Mouse (Mus musculus) liver, embryonic 12.5 days (tissue): Measurements from ENCODE around the gene Dennd1a. TPM values are rescaled to one million over a fixed set of nuclear protein-coding genes. Genes with fewer than 3 reads are reported as not detected.
A peak's percentile ranks its signal among the peaks of the same experiment; 100 is the strongest.

Experiments used
- ATAC-seq: fragments of 200-750 bp; cut with Nextera tagmentation; 2 replicates; pipeline ENCODE4 v1.8.0; 2017; ENCODE audit warnings: moderate number of reproducible peaks, mild to moderate bottlenecking, moderate library complexity
- H3K27ac ChIP-seq: fragments of 300-500 bp; sonication (generic); 2 replicates; pipeline ENCODE4 v1.5.1; 2016; ENCODE audit warnings: mild to moderate bottlenecking
- H3K27me3 ChIP-seq: fragments of 300-500 bp; sonication (generic); replicated peaks from 2 replicates; pipeline ENCODE4 v1.6.1; 2016; ENCODE audit warnings: mild to moderate bottlenecking, moderate library complexity
- H3K36me3 ChIP-seq: fragments of 300-500 bp; sonication (generic); 2 replicates; pipeline ENCODE4 v1.6.1; 2016; ENCODE audit warnings: mild to moderate bottlenecking, moderate library complexity
- H3K4me1 ChIP-seq: fragments of 300-500 bp; sonication (generic); 2 replicates; pipeline ENCODE4 v1.6.1; 2016
- H3K4me2 ChIP-seq: fragments of 300-500 bp; sonication (generic); 2 replicates; pipeline ENCODE4 v1.6.1; 2016; ENCODE audit warnings: mild to moderate bottlenecking, moderate library complexity
- H3K4me3 ChIP-seq: fragments of 300-500 bp; sonication (generic); 2 replicates; pipeline ENCODE4 v1.5.1; 2016; ENCODE audit warnings: mild to moderate bottlenecking, moderate library complexity
- H3K9ac ChIP-seq: fragments of 300-500 bp; sonication (generic); 2 replicates; pipeline ENCODE4 v1.6.1; 2016; ENCODE audit warnings: mild to moderate bottlenecking, moderate library complexity
- H3K9me3 ChIP-seq: fragments of 300-500 bp; sonication (generic); replicated peaks from 2 replicates; pipeline ENCODE4 v1.6.1; 2016; ENCODE audit warnings: mild to moderate bottlenecking, moderate library complexity
- WGBS: fragments of 180-500 bp; shearing (Covaris S2); methylation state at CpG from one replicate; pipeline ENCODE4 v1.1.7; 2016; ENCODE audit not compliant: insufficient replicate concordance; 5-methylcytosine and 5-hydroxymethylcytosine counted together
- polyA plus RNA-seq: library from polyadenylated mRNA; unstranded; fragments of >200 nt; fragmentation: Nextera tagmentation; extraction: Ambion mirVana; gene quantifications from 2 replicates; pipeline ENCODE4 v1.2.1, GENCODE M21; 2016

Dennd1a gene
- polyA plus RNA-seq, 1 experiment from 2014 or later, result 13.3 TPM

DNA sequence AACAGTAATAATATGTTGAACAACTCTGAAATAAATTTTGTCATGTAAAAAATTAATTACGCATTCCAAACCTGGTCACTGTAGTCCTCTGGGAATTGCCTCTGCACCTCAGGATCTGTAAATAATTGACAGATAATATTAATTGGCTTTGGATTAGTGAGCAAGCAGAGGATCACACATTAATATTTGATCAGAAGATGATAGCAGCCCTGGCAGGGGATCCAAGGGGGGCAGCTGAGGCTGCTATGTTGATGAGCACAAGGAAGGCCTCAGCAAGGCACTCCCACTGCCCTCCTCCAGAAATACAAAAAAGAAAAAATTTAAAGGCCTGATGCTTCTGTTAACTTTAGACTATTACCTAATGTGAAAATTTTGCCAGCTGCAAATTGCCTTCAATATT lies 127.5 kb downstream of the Dennd1a start:
- Histone ChIP-seq H3K4me2 (no peak overlapping the region), H3K36me3 (no peaks in the 10 kb centered on the region), H3K27me3 (no peaks in the 10 kb centered on the region), H3K9me3 (no peaks in the 10 kb centered on the region), H3K9ac (no peak overlapping the region), H3K27ac (no peak overlapping the region), H3K4me1 (peaks cover 48% of the 10 kb centered on the region), H3K4me3 (no peak overlapping the region)
- no peak for ATAC-seq
- WGBS, result 98% methylated on average over 1 of the region's 1 CpGs

GRCm38 (mm10) chr2:38157002-38157401 lies 130.2 kb downstream of the Dennd1a start:
- Histone ChIP-seq H3K9me3 (no peaks in the 10 kb centered on the region), H3K4me3 (no peak overlapping the region)
- WGBS, result 71% methylated on average over 1 of the region's 1 CpGs

DNA sequence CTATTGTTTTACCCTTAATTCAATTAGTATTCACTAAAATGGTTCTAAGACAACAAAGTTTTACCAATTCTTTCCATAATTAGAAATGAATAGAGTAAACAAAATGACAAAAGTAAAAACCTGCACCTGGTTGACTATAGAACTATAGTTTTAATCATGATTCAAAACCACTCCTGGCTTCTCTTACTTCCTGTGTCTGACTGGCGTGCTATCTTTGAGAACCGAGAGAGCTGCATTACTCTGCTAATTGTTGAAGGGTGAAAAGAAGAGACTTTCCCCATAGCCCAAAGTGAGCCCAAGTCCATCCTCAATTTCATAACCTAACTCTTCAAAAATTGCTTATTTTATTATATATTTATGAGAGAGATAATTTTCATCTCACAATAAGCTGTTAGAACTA lies 131.2 kb downstream of the Dennd1a start:
- H3K4me3 ChIP-seq, result no peak overlapping the region
- H3K27ac ChIP-seq, result no peak overlapping the region
- ATAC-seq, result no peak
- no peak overlapping the region for H3K9ac ChIP-seq
- H3K9me3 ChIP-seq, result no peaks in the 10 kb centered on the region
- H3K36me3 ChIP-seq, result no peaks in the 10 kb centered on the region
- H3K4me2 ChIP-seq, result no peak overlapping the region
- H3K4me1 ChIP-seq, result peaks cover 21% of the 10 kb centered on the region
- WGBS, result 31% methylated on average over 2 of the region's 2 CpGs
- no peaks in the 10 kb centered on the region for H3K27me3 ChIP-seq

More at GRCm38 (mm10) chr2:38157002-38157401, 130.2 kb downstream of the Dennd1a start:
- H3K4me2 ChIP-seq, result no peak overlapping the region
- no peak overlapping the region for H3K27ac ChIP-seq
- H3K27me3 ChIP-seq, result no peaks in the 10 kb centered on the region
- peaks cover 30% of the 10 kb centered on the region for H3K4me1 ChIP-seq
- no peaks in the 10 kb centered on the region for H3K36me3 ChIP-seq
- no peak for ATAC-seq
- H3K9ac ChIP-seq, result no peak overlapping the region

GRCm38 (mm10) chr2:38144831-38145230 lies 142.4 kb downstream of the Dennd1a start:
- Histone ChIP-seq H3K4me1 (peaks cover 47% of the 10 kb centered on the region), H3K4me3 (no peak overlapping the region), H3K9me3 (no peaks in the 10 kb centered on the region), H3K27ac (peak overlapping the region; percentile 30; the same call in 1 of the 2 replicates), H3K36me3 (no peaks in the 10 kb centered on the region), H3K9ac (no peak overlapping the region), H3K27me3 (no peaks in the 10 kb centered on the region), H3K4me2 (no peak overlapping the region)
- no peak for ATAC-seq

DNA sequence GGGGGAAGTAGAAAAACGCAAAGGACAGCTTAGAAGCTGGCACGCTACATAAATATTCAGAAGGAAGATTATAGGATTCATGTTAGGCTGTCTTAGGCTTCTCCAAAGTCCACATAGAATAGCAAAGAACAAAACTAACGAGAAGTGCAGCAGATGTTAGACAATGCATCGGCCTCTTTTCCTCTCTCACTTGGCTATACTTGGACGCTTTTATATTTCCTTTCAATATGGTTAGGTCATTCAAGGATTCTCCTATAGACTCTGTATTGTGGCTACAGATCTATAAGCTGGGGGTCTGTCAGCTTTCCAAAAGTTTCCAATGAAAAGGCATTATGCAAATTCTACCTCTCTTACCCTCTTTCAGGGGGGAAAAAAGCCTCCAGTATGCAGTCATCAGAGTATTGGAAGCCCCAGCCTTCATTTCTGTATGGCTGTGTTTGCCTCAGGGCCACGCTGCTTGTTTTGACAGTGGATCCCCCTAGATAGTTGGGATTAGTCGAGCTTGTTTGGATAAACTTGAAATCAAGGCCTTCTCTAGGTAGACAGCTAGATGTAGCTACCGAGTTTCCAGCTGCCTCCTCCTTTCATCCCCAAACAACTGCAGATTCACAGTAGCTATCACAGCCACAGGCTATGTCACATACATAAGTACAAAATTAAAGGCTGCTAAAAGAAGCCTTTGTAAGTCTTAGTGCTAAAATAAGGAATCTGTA lies 143.0 kb downstream of the Dennd1a start:
- ATAC-seq, result no peak
- WGBS, result 69% methylated on average over 8 of the region's 8 CpGs
- H3K27me3 ChIP-seq, result no peaks in the 10 kb centered on the region
- no peak overlapping the region for H3K4me3 ChIP-seq
- H3K27ac ChIP-seq, result peak overlapping the region; percentile 30; the same call in 1 of the 2 replicates
- H3K36me3 ChIP-seq, result no peaks in the 10 kb centered on the region
- no peak overlapping the region for H3K9ac ChIP-seq
- peaks cover 47% of the 10 kb centered on the region for H3K4me1 ChIP-seq
- H3K9me3 ChIP-seq, result no peaks in the 10 kb centered on the region
- no peak overlapping the region for H3K4me2 ChIP-seq

DNA sequence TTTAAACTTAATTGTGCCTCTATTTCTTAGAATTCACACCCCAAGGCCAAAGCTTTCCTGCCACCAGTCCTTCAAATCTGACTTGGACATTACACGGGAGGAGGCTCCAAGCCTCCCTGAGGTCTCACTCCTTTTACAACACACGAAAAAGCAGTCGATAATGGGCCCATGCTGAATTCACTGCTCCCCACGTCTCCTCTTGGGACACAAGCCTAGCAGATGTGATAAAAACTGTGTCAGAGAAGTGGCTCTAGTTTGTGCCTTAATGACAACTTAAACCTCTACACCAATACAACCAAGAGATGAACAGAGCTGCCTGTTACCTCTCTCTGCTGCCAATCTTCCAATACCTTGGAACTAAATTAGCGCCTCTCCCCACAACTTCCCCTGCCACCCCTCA lies 144.3 kb downstream of the Dennd1a start:
- H3K27ac ChIP-seq, result peak overlapping the region; percentile 27; the same call in 1 of the 2 replicates
- H3K4me2 ChIP-seq, result no peak overlapping the region
- no peak overlapping the region for H3K9ac ChIP-seq
- 40% methylated on average over 5 of the region's 5 CpGs for WGBS
- H3K36me3 ChIP-seq, result no peaks in the 10 kb centered on the region
- peaks cover 38% of the 10 kb centered on the region for H3K4me1 ChIP-seq
- no peaks in the 10 kb centered on the region for H3K9me3 ChIP-seq
- H3K27me3 ChIP-seq, result no peaks in the 10 kb centered on the region
- ATAC-seq, result no peak
- H3K4me3 ChIP-seq, result no peak overlapping the region

DNA sequence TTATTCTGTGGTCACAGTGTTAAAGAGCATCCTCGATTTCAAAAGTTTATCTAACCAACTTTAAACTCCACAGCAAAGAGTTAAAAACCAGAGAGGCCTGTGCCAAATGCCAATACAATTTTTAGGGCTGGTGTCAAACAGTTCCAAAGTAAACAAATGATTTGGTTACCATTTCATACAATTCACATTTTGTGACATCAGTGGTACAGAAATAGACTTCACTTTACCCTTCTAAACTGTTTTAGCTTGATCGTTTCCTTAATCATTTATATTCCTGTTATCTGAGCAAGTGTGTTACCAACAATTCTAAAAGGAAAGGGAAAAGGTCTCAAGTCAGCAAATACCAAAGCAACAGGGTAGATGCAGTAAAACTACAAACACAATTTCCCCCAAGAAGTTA lies 145.0 kb downstream of the Dennd1a start:
- WGBS, result 40% methylated on average over 2 of the region's 2 CpGs
- Histone ChIP-seq H3K36me3 (no peaks in the 10 kb centered on the region), H3K4me3 (no peak overlapping the region), H3K27me3 (no peaks in the 10 kb centered on the region), H3K9ac (peak overlapping the region; percentile 7; the same call in 1 of the 2 replicates), H3K9me3 (no peaks in the 10 kb centered on the region), H3K27ac (no peak overlapping the region), H3K4me1 (peaks cover 39% of the 10 kb centered on the region), H3K4me2 (no peak overlapping the region)
- ATAC-seq, result no peak

GRCm38 (mm10) chr2:38139536-38139935 lies 147.7 kb downstream of the Dennd1a start:
- no peaks in the 10 kb centered on the region for H3K27me3 ChIP-seq
- 69% methylated on average over 3 of the region's 3 CpGs for WGBS
- H3K27ac ChIP-seq, result no peak overlapping the region
- no peak for ATAC-seq
- H3K9ac ChIP-seq, result no peak overlapping the region
- no peaks in the 10 kb centered on the region for H3K9me3 ChIP-seq
- no peak overlapping the region for H3K4me3 ChIP-seq
- H3K4me2 ChIP-seq, result no peak overlapping the region
- H3K4me1 ChIP-seq, result peaks cover 27% of the 10 kb centered on the region
- no peaks in the 10 kb centered on the region for H3K36me3 ChIP-seq

- Histone ChIP-seq H3K9ac (no peak overlapping the region), H3K4me1 (peaks cover 30% of the 10 kb centered on the region), H3K9me3 (no peaks in the 10 kb centered on the region), H3K4me2 (no peak overlapping the region), H3K4me3 (no peak overlapping the region), H3K36me3 (no peaks in the 10 kb centered on the region), H3K27me3 (no peaks in the 10 kb centered on the region), H3K27ac (no peak overlapping the region)
- WGBS, result 69% methylated on average over 5 of the region's 5 CpGs
- ATAC-seq, result no peak
These were observed 150.1 kb downstream of the Dennd1a start for GRCm38 (mm10) chr2:38137086-38137485.

GRCm38 (mm10) chr2:38135427-38135826 lies 151.8 kb downstream of the Dennd1a start:
- Histone ChIP-seq H3K9me3 (no peaks in the 10 kb centered on the region), H3K36me3 (no peaks in the 10 kb centered on the region), H3K9ac (no peak overlapping the region), H3K4me1 (peaks cover 45% of the 10 kb centered on the region), H3K27me3 (no peaks in the 10 kb centered on the region), H3K4me2 (no peak overlapping the region), H3K4me3 (no peak overlapping the region), H3K27ac (no peak overlapping the region)
- 68% methylated on average over 3 of the region's 3 CpGs for WGBS
- no peak for ATAC-seq

- WGBS, result 55% methylated on average over 5 of the region's 5 CpGs
- Histone ChIP-seq H3K27ac (peak overlapping the region; percentile 85), H3K9ac (no peak overlapping the region), H3K4me1 (peaks cover 58% of the 10 kb centered on the region), H3K4me2 (no peak overlapping the region; the same call in 1 of the 2 replicates), H3K9me3 (no peaks in the 10 kb centered on the region), H3K36me3 (no peaks in the 10 kb centered on the region), H3K27me3 (no peaks in the 10 kb centered on the region), H3K4me3 (no peak overlapping the region)
- no peak for ATAC-seq
These were observed 154.0 kb downstream of the Dennd1a start for GRCm38 (mm10) chr2:38133036-38133825.

- ATAC-seq, result peak; percentile 90
- Histone ChIP-seq H3K36me3 (no peaks in the 10 kb centered on the region), H3K4me1 (peaks cover 62% of the 10 kb centered on the region), H3K27me3 (no peaks in the 10 kb centered on the region), H3K27ac (peak overlapping the region; percentile 85), H3K4me3 (no peak overlapping the region), H3K9me3 (no peaks in the 10 kb centered on the region), H3K4me2 (peak overlapping the region; percentile 44), H3K9ac (peak overlapping the region; percentile 17; the same call in 1 of the 2 replicates)
- 17% methylated on average over 1 of the region's 1 CpGs for WGBS
These were observed 154.9 kb downstream of the Dennd1a start for GRCm38 (mm10) chr2:38132233-38132822.
